In genomic region chr5:118321719-118322455, GRCm38 (mm10) we compare ENCODE assay signal across 8 mouse cellular contexts.
DNase-seq lines count a peak whose midpoint lies in the region; ATAC-seq lines count a peak whose summit lies in the region.

No protein-coding gene starts in this region.

- H3K9ac ChIP-seq in heart, embryonic 14.5 days (ENCODE audit: low read length): no peak overlapping the region
- H3K9ac ChIP-seq in midbrain, embryonic 13.5 days (replicated peaks): no peak overlapping the region

- H3K27ac ChIP-seq in heart, embryonic 14.5 days (replicated peaks in 1 of 2; ENCODE audit: control insufficient read depth in 1 of 2, insufficient read depth in 1 of 2, low read depth in 2 of 2, low read length in 2 of 2): peak overlapping the region; percentile 45 to 55; a peak in 3 of 4 replicates
- H3K27ac ChIP-seq in midbrain, embryonic 13.5 days: 0 out of 2 replicates have a peak overlapping the region, but pooled peaks have one; percentile 32

- no peaks in the 10 kb centered on the region for H3K36me3 ChIP-seq in heart, embryonic 14.5 days (ENCODE audit: control insufficient read depth, insufficient read depth, low read length)
- no peaks in the 10 kb centered on the region for H3K36me3 ChIP-seq in midbrain, embryonic 13.5 days

- WGBS in heart, embryonic 14.5 days: 32% methylated on average over 18 of the region's 18 CpGs
- 25% methylated on average over 18 of the region's 18 CpGs for whole genome bisulfite sequencing in midbrain, embryonic 13.5 days

- intact Hi-C loops in heart, postnatal 25 days (cut with DNase I): no loop called here

- no peak overlapping the region for H3K4me3 ChIP-seq in heart, embryonic 14.5 days (ENCODE audit: control insufficient read depth in 1 of 2, insufficient read depth in 1 of 2, low read depth in 1 of 2, low read length in 2 of 2)
- no peak overlapping the region for H3K4me3 ChIP-seq in midbrain, embryonic 13.5 days (replicated peaks)

- peaks cover 13% of the 10 kb centered on the region for H3K27me3 ChIP-seq in heart, embryonic 14.5 days (ENCODE audit: control insufficient read depth, insufficient read depth, low read length)
- H3K27me3 ChIP-seq in midbrain, embryonic 13.5 days: peaks cover 12% of the 10 kb centered on the region; the same call in 1 of the 2 replicates

- peak; percentile 76 for ATAC-seq in heart, embryonic 14.5 days (ENCODE audit: insufficient number of reproducible peaks, insufficient read depth, low FRiP score, low read depth)
- peak; percentile 71 for ATAC-seq in frontal cortex, adult (ENCODE audit: low TSS enrichment)
- ATAC-seq in midbrain, embryonic 13.5 days: peak; percentile 71

- H3K9me3 ChIP-seq in heart, embryonic 14.5 days (ENCODE audit: control insufficient read depth, low read length): no peaks in the 10 kb centered on the region
- H3K9me3 ChIP-seq in midbrain, embryonic 13.5 days: no peaks in the 10 kb centered on the region

- H3K4me2 ChIP-seq in heart, embryonic 14.5 days (ENCODE audit: low read length): no peak overlapping the region
- no peak overlapping the region for H3K4me2 ChIP-seq in midbrain, embryonic 13.5 days (replicated peaks)

- no peak for DNase-seq in heart, postnatal 25 days (ENCODE audit: low spot score)
- DNase-seq in MN1 (ENCODE audit: low spot score): peak; percentile 38
- no peak for DNase-seq in ovary, postnatal 36 days (ENCODE audit: low spot score)
- DNase-seq in T-cell, adult 2 months (ENCODE audit: low spot score): no peak
- no peak for DNase-seq in ovary, postnatal 14 days (ENCODE audit: low spot score)

- H3K4me1 ChIP-seq in heart, embryonic 14.5 days (ENCODE audit: control insufficient read depth in 2 of 2, insufficient read depth in 2 of 2, low read length in 2 of 2): peaks cover 10 to 15% of the 10 kb centered on the region in 2 experiments
- H3K4me1 ChIP-seq in midbrain, embryonic 13.5 days (replicated peaks): peaks cover 21% of the 10 kb centered on the region
